Mouse (Mus musculus) bone marrow, adult 2 months (tissue): ENCODE measurements around the gene Afap1.

Experiments used
- CTCF ChIP-seq: fragments of 200-500 bp; IDR thresholded peaks from 2 replicates; pipeline ENCODE4 v1.5.1; 2011; ENCODE audit warnings: low read length, control low read depth; ENCODE audit not compliant: control insufficient read depth, insufficient read depth
- POLR2A ChIP-seq: fragments of 200-500 bp; IDR thresholded peaks from 2 replicates; pipeline ENCODE4 v1.6.1; 2011; ENCODE audit warnings: low read depth, mild to moderate bottlenecking, control low read depth, low read length, borderline replicate concordance; ENCODE audit not compliant: control insufficient read depth

- no peak for TF ChIP-seq POLR2A
- no peak for TF ChIP-seq CTCF
These were observed 19.7 kb upstream of the Afap1 start for GRCm38 (mm10) chr5:35873382-35873781.
